Mouse (Mus musculus): ENCODE data around the gene Il19. TPM values are rescaled to one million over a fixed set of nuclear protein-coding genes. Genes with fewer than 3 reads are reported as not detected.

Il19 gene
- not detected in 2 replicates for polyA plus RNA-seq (2015; fragmentation: Nextera tagmentation; extraction: Ambion mirVana)

DNA sequence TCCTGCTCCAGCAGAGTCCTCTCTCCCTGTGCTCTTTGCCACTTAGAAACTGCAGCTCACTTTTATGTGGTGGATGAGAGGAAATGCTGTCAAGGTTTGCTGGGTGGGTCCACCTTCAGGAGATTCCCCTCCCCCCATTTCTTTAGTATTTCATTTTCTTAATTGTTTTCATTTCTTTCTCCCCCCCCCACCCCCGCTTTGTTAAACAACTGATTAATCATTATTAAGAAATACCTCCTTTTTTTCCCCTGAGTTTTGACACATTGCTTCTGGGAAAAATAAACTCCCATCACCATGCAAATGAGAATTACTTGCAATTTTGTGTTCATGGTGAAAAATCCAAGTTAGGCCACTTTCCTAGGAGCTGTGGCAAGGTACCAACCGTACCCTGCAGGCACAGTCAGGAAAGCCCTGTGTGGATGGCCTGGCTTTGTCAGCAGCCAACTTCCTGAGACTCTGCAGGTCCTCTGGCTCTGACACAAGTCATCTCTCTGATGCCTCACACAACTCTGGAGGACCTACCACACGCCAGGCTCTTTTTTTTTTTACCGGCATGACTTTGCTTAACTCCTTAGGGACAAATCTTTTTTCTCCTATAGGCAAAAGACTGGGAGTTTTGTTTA, at the start of gene Il19:
Gene Il19, minus strand, starts transcription at position 51 of the 623 bp plus-strand sequence.
- Histone ChIP-seq H3K27ac (no peak within 1 kb of the TSS), H3K4me2 (no peak within 1 kb of the TSS), H3K9me3 (no peaks in the 10 kb centered on the region), H3K36me3 (no peaks in the 10 kb centered on the region), H3K9ac (no peak within 1 kb of the TSS), H3K27me3 (replicated peaks) (no peaks in the 10 kb centered on the region), H3K4me3 (replicated peaks) (no peak within 1 kb of the TSS), H3K4me1 (0 out of 2 replicates have a peak, but pooled peaks cover 2% of the 10 kb centered on the region)
- WGBS, result 51% methylated on average over 4 of the region's 4 CpGs
- ATAC-seq (ENCODE audit: insufficient read depth, low FRiP score, low read depth), result no peak

DNA sequence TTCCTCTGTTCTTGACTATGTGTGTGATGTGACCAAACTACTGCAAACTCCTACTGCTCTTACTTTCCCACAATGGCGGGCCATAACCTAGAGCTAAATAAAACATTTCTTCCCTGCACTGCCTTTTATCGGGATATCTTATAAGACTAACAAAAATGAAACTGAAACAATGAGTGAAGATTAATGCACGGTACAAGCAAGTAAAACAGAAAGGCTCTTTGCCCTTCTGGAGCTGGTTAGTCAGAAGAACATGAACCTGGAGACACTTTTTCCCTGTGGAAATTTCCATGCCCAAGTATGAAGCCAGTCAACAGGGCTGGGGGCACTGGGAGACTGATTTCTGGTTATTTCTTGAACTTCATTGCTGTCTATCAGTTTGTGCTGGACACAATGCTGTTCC, 49.4 kb upstream of the Il19 start:
- Histone ChIP-seq H3K9me3 (no peaks in the 10 kb centered on the region), H3K4me2 (no peak overlapping the region), H3K36me3 (no peaks in the 10 kb centered on the region), H3K27me3 (replicated peaks) (no peaks in the 10 kb centered on the region), H3K9ac (no peak overlapping the region), H3K4me3 (replicated peaks) (no peak overlapping the region), H3K4me1 (no peaks in the 10 kb centered on the region), H3K27ac (no peak overlapping the region)
- no peak for ATAC-seq (ENCODE audit: insufficient read depth, low FRiP score, low read depth)
- WGBS, result 72% methylated on average over 3 of the region's 3 CpGs

DNA sequence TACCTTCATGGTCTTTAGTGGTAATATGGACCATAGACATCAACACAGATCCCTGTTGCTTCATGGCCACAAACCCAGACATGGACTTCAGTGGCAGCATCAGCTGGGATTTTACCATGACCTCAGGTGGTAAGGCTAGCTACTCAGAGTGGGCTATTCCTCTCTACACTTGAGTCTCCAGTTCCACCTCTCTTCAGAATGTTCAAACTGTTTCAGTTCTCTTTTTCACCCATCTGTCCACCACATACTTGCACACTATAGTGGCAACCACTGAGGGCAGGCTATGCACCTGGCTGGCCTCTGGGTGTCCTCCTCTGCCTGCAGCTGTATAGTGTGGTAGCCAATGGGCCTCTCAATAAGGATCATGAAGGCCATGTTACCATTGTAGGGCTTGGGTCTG, 47.5 kb upstream of the Il19 start:
- H3K36me3 ChIP-seq, result no peaks in the 10 kb centered on the region
- ATAC-seq (ENCODE audit: insufficient read depth, low FRiP score, low read depth), result no peak

DNA sequence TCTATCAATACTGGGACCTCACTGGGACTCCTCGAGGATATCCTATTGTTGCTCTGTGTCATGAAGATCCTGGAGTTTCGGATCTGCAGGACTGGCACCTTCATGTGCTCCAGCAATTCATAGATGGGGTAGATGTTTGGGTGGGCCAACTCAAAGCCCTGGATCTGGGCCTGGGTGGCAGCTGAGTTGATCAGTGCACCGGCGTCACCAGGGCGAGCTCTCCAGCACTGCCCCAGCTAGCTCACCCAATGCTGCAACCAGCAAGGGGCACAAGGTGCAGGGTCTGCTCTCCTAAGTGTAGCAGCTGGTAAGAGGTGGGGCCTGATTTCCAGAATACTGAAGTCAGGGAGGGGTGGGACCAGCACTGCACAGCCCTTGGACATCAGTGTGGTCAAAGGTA, 47.1 kb upstream of the Il19 start:
- Histone ChIP-seq H3K36me3 (no peaks in the 10 kb centered on the region), H3K9me3 (no peaks in the 10 kb centered on the region), H3K4me2 (no peak overlapping the region), H3K27ac (no peak overlapping the region), H3K27me3 (replicated peaks) (no peaks in the 10 kb centered on the region), H3K4me3 (replicated peaks) (no peak overlapping the region), H3K4me1 (no peaks in the 10 kb centered on the region), H3K9ac (no peak overlapping the region)
- ATAC-seq (ENCODE audit: insufficient read depth, low FRiP score, low read depth), result no peak
- 88% methylated on average over 5 of the region's 5 CpGs for WGBS

More for the DNA sequence above, 47.5 kb upstream of the Il19 start:
- Histone ChIP-seq H3K4me1 (no peaks in the 10 kb centered on the region), H3K9me3 (no peaks in the 10 kb centered on the region), H3K4me3 (replicated peaks) (no peak overlapping the region), H3K4me2 (no peak overlapping the region), H3K27ac (no peak overlapping the region), H3K9ac (no peak overlapping the region), H3K27me3 (replicated peaks) (no peaks in the 10 kb centered on the region)

DNA sequence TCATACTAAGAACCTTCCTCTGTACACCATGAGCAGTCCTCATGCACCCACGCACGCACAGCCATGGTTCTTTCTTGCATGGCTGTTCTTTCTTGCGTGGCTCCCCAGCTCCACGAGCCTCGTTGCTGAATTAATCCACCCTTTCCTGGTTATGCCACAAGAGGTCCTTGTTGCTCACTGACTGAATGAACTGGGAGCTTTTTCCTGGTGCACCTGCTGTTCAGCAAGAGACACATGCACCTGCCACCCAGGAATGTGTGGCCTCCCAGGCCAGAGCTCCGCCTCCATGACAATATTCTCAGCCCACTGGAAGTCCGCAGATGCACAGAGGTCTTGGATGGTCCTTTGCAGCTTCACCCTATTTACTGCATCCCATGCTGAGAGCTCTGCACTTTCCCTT, 44.5 kb upstream of the Il19 start:
- H3K4me2 ChIP-seq, result no peak overlapping the region
- H3K4me3 ChIP-seq (replicated peaks), result no peak overlapping the region
- H3K9me3 ChIP-seq, result no peaks in the 10 kb centered on the region
- H3K9ac ChIP-seq, result no peak overlapping the region
- H3K27ac ChIP-seq, result no peak overlapping the region
- ATAC-seq (ENCODE audit: insufficient read depth, low FRiP score, low read depth), result no peak
- no peaks in the 10 kb centered on the region for H3K27me3 ChIP-seq (replicated peaks)
- H3K36me3 ChIP-seq, result no peaks in the 10 kb centered on the region
- WGBS, result 49% methylated on average over 7 of the region's 7 CpGs
- H3K4me1 ChIP-seq, result no peaks in the 10 kb centered on the region

DNA sequence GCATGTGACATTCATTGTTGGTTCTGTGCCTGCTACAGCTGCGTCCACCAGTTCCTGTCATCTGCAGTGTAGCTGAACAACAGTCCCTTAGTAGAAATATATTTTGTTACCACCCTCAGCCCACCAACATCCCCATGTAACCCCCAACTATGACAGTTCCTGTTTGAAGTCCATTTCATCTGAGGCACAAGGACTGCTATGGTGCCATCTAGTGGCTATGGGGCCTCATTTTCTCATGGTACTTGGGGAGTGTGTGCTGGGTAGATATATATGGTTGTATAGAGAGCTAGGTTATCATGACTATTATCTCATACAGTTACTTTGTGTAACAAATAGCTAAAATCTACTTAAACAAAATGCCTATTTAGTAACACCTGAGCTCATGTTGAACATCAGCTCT, 39.5 kb upstream of the Il19 start:
- Histone ChIP-seq H3K4me3 (replicated peaks) (no peak overlapping the region), H3K27me3 (replicated peaks) (no peaks in the 10 kb centered on the region), H3K4me1 (no peaks in the 10 kb centered on the region), H3K9me3 (no peaks in the 10 kb centered on the region), H3K4me2 (no peak overlapping the region), H3K9ac (no peak overlapping the region), H3K27ac (no peak overlapping the region), H3K36me3 (no peaks in the 10 kb centered on the region)
- no peak for ATAC-seq (ENCODE audit: insufficient read depth, low FRiP score, low read depth)
- 41% methylated on average over 1 of the region's 1 CpGs for WGBS

DNA sequence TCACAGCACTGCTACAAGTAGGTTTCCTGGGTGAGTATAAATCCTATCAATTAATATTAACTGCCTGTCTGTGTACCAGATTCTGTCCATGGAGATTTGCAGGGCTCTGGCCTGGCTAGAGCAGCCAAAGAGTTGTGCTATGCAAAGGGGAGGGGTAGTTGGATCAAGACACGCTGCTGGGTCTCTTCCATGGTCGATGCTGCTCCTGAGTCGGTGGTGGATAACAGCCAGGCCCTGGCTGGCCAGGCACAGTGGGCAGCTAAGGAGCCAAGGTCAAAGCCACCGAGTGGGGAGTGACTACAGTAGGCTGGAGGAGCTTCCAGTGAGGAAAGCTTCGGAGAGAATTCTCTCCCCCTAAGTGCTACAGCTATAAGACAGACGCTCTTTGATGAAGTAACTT, 24.0 kb upstream of the Il19 start:
- no peaks in the 10 kb centered on the region for H3K27me3 ChIP-seq (replicated peaks)
- no peak overlapping the region for H3K27ac ChIP-seq
- no peak for ATAC-seq (ENCODE audit: insufficient read depth, low FRiP score, low read depth)
- no peaks in the 10 kb centered on the region for H3K9me3 ChIP-seq
- H3K9ac ChIP-seq, result no peak overlapping the region
- no peaks in the 10 kb centered on the region for H3K4me1 ChIP-seq
- no peaks in the 10 kb centered on the region for H3K36me3 ChIP-seq
- no peak overlapping the region for H3K4me3 ChIP-seq (replicated peaks)
- no peak overlapping the region for H3K4me2 ChIP-seq
- 70% methylated on average over 6 of the region's 6 CpGs for WGBS

DNA sequence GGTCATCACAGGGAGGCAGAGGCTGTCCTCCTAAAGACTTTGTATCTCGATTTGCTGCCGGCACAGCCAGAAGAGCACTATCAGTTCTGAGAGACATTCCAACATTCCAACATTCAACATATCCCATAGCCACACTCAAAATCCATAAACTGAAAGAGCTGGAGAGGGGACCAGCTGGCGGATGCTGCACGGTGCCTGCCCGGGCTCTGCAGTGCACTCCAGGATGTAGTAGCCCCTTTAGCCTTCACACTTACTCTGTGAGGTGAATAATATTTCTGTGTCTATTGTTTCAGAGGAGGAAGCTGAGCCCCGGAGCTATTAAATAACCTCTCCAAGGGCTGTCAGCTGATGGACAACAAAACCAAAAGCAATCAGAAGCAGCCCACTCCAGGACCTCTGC, 7.0 kb upstream of the Il19 start:
- Histone ChIP-seq H3K27me3 (replicated peaks) (no peaks in the 10 kb centered on the region), H3K9me3 (no peaks in the 10 kb centered on the region), H3K36me3 (no peaks in the 10 kb centered on the region), H3K4me2 (no peak overlapping the region), H3K27ac (no peak overlapping the region), H3K4me1 (no peaks in the 10 kb centered on the region), H3K4me3 (replicated peaks) (no peak overlapping the region), H3K9ac (no peak overlapping the region)
- 31% methylated on average over 6 of the region's 6 CpGs for WGBS
- no peak for ATAC-seq (ENCODE audit: insufficient read depth, low FRiP score, low read depth)

DNA sequence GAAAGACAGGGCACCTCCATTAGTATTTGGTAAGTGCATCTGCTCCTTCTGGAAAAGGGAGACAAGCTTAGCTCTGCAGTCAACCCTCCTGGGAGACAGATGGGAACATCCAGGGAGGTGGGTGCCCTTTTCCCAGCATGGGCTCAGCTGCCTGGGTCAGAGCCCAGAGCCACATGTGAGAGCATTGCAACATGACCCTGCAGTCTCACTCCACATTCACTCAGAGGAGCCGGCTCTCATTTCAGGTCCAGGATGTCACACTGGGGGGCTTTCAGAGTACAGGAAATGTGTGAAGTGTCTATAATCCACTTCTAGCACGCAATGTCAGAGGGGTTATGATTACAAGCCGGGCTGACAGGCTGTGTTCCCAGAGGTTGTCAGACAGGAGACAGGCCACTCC, 1.9 kb upstream of the Il19 start:
- no peak overlapping the region for H3K9ac ChIP-seq
- no peaks in the 10 kb centered on the region for H3K9me3 ChIP-seq
- no peak for ATAC-seq (ENCODE audit: insufficient read depth, low FRiP score, low read depth)

DNA sequence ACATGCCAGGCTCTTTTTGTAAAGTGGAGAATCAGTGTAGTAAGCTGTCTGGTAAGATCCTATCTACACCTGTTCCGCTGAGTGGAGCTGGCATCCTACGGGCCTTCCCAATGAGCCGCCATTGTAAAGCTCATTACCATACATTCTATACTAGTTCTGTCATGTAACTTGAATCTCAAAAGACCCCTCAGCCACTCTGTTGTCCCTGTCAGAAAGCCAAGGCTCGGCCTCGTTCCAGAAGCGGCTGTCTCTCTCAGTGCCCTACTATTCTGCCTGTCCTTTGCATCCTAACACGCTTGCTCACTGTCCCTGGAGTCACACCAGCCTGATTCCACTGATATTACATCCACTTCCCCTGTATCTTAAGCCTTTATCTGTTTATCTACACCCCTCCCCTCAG, 1.7 kb downstream of the Il19 start:
- Histone ChIP-seq H3K27ac (no peak overlapping the region), H3K9me3 (no peaks in the 10 kb centered on the region), H3K9ac (no peak overlapping the region), H3K4me3 (replicated peaks) (no peak overlapping the region), H3K36me3 (no peaks in the 10 kb centered on the region), H3K4me1 (0 out of 2 replicates have a peak, but pooled peaks cover 2% of the 10 kb centered on the region), H3K4me2 (no peak overlapping the region), H3K27me3 (replicated peaks) (no peaks in the 10 kb centered on the region)
- 82% methylated on average over 7 of the region's 7 CpGs for WGBS
- no peak for ATAC-seq (ENCODE audit: insufficient read depth, low FRiP score, low read depth)

More for the DNA sequence above, 1.9 kb upstream of the Il19 start:
- Histone ChIP-seq H3K36me3 (no peaks in the 10 kb centered on the region), H3K4me1 (0 out of 2 replicates have a peak, but pooled peaks cover 2% of the 10 kb centered on the region), H3K4me3 (replicated peaks) (no peak overlapping the region), H3K27ac (no peak overlapping the region), H3K4me2 (no peak overlapping the region), H3K27me3 (replicated peaks) (no peaks in the 10 kb centered on the region)
- WGBS, result 37% methylated on average over 3 of the region's 3 CpGs

DNA sequence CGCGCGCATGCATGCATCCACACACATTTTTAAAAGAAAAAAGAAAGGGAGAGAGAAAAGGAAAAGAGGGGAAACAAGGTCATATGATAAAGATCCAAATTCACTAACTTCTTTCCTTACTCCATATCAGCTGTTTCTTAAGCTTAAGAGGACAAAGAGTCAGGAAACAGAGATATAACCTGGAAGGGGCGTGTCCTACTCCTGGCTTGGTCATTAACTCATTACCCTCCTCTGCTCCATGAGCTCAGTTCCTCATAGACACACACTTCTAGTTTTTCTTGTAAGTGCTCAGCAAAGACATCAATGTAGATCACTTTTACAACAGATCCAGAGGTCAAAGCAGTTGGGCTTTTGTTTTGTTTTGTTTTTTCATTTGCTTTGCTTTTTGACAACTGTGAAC, 2.7 kb downstream of the Il19 start:
- Histone ChIP-seq H3K4me3 (replicated peaks) (no peak overlapping the region), H3K9me3 (no peaks in the 10 kb centered on the region), H3K36me3 (no peaks in the 10 kb centered on the region), H3K9ac (no peak overlapping the region), H3K4me1 (0 out of 2 replicates have a peak, but pooled peaks cover 2% of the 10 kb centered on the region), H3K4me2 (no peak overlapping the region), H3K27ac (no peak overlapping the region), H3K27me3 (replicated peaks) (no peaks in the 10 kb centered on the region)
- no peak for ATAC-seq (ENCODE audit: insufficient read depth, low FRiP score, low read depth)
- 80% methylated on average over 4 of the region's 4 CpGs for WGBS

DNA sequence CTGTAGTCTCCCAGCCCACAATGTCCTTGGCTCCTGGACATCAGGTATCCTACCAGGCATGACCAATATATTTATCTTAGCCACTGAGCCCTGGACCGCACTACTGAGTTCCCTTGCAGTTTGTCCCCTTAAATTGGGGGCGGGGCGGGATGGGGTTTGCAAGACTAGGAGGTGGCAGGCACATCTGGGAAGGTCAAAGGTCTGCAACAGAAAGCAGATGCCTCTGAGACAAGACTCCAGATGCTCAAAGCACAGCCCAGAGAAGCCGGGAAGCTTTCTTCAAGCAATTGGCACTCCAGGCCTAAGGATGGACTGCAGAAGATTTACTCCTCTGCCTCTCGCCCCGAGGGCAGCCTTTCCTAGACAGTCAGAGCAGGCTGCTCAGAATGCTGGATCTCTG, 3.6 kb downstream of the Il19 start:
- ATAC-seq (ENCODE audit: insufficient read depth, low FRiP score, low read depth), result no peak
- 0 out of 2 replicates have a peak, but pooled peaks cover under 1% of the 10 kb centered on the region for H3K4me1 ChIP-seq

DNA sequence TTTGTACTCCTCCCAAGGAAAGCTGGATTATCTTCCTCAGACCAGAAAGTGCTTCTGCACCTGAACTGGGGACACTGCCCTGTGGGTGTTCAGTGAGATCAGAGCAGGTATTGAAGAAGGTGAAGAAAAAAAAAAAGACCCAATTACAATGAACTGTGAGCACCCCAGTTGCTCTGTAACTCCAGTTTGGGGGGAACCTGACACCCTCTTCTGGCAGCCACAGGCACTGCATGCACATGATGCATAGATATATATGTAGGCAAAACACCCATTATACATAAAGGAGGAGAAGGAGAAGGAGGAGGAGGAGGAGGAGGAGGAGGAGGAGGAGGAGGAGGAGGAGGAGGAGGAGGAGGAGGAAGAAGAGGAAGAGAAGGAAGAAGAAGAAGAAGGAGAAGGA, 13.4 kb downstream of the Il19 start:
- H3K9ac ChIP-seq, result no peak overlapping the region
- no peak overlapping the region for H3K4me3 ChIP-seq (replicated peaks)
- no peak overlapping the region for H3K27ac ChIP-seq
- no peaks in the 10 kb centered on the region for H3K36me3 ChIP-seq
- H3K4me2 ChIP-seq, result no peak overlapping the region
- no peaks in the 10 kb centered on the region for H3K4me1 ChIP-seq
- H3K9me3 ChIP-seq, result no peaks in the 10 kb centered on the region
- no peak for ATAC-seq (ENCODE audit: insufficient read depth, low FRiP score, low read depth)
- no peaks in the 10 kb centered on the region for H3K27me3 ChIP-seq (replicated peaks)

More for the DNA sequence above, 3.6 kb downstream of the Il19 start:
- H3K27ac ChIP-seq, result no peak overlapping the region
- no peak overlapping the region for H3K9ac ChIP-seq
- no peaks in the 10 kb centered on the region for H3K27me3 ChIP-seq (replicated peaks)
- 46% methylated on average over 6 of the region's 6 CpGs for WGBS
- no peak overlapping the region for H3K4me2 ChIP-seq
- H3K9me3 ChIP-seq, result no peaks in the 10 kb centered on the region
- H3K36me3 ChIP-seq, result no peaks in the 10 kb centered on the region
- H3K4me3 ChIP-seq (replicated peaks), result no peak overlapping the region
